Mouse (Mus musculus): Measurements from ENCODE around the gene Etfa. TPM values are rescaled to one million over a fixed set of nuclear protein-coding genes. Genes with fewer than 3 reads are reported as not detected.

Gene Etfa
- polyA plus RNA-seq, 1 experiment from 2014 or later, result 175 TPM

GRCm38 (mm10) chr9:55507922-55508321 is 4.1 kb downstream of the Etfa start:
- WGBS, result 73% methylated on average over 3 of the region's 3 CpGs
- no peak for DNase-seq (ENCODE audit: low spot score)

DNA sequence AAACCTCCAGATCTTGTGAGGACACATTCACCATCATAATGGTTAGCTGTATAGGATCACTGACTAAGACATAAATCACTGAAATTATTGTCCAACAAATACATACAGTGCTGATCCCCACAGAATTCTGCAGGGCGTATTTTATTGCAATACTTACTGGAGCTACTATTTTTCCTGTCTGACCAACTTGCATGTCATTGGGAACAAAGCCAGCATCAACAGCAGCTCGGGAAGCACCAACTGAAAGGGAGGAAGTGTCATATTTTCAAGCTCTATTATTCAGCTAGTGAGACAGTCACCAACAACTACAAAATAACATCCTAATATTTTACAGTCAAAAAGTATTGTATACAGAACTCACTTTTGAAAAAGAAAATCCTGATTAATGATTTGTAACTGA is 29.9 kb downstream of the Etfa start:
- Histone ChIP-seq H3K27ac (ENCODE audit: low read length) (no peak overlapping the region), H3K4me1 (ENCODE audit: insufficient read depth, low read depth, low read length) (no peaks in the 10 kb centered on the region), H3K9ac (replicated peaks; ENCODE audit: low read depth) (no peak overlapping the region), H3K4me3 (ENCODE audit: low read depth, low read length) (no peak overlapping the region), H3K36me3 (ENCODE audit: insufficient read depth, low read length) (peaks cover 4% of the 10 kb centered on the region; the same call in 1 of the 2 replicates), H3K4me2 (replicated peaks; ENCODE audit: low read depth, low read length) (no peak overlapping the region), H3K9me3 (ENCODE audit: low read length) (no peaks in the 10 kb centered on the region), H3K27me3 (replicated peaks; ENCODE audit: insufficient read depth, low read length) (no peaks in the 10 kb centered on the region)
- ATAC-seq, result no peak
- whole genome bisulfite sequencing, result 42% methylated on average over 2 of the region's 2 CpGs
- DNase-seq (ENCODE audit: low spot score), result peak; percentile 18
- TF ChIP-seq EP300 (IDR thresholded peaks at IDR 0.05), result no peak
- no peak for TF ChIP-seq CTCF (IDR thresholded peaks at IDR 0.05)

More at GRCm38 (mm10) chr9:55507922-55508321, 4.1 kb downstream of the Etfa start:
- H3K4me2 ChIP-seq (replicated peaks; ENCODE audit: low read depth, low read length), result no peak overlapping the region
- no peaks in the 10 kb centered on the region for H3K36me3 ChIP-seq (ENCODE audit: insufficient read depth, low read length)
- no peaks in the 10 kb centered on the region for H3K9me3 ChIP-seq (ENCODE audit: low read length)
- no peak for TF ChIP-seq CTCF (IDR thresholded peaks at IDR 0.05)
- TF ChIP-seq EP300 (IDR thresholded peaks at IDR 0.05), result no peak
- no peak for ATAC-seq
- H3K27me3 ChIP-seq (replicated peaks; ENCODE audit: insufficient read depth, low read length), result no peaks in the 10 kb centered on the region
- no peak overlapping the region for H3K27ac ChIP-seq (ENCODE audit: low read length)
- H3K4me1 ChIP-seq (ENCODE audit: insufficient read depth, low read depth, low read length), result peaks cover 3% of the 10 kb centered on the region; the same call in 1 of the 2 replicates
- no peak overlapping the region for H3K9ac ChIP-seq (replicated peaks; ENCODE audit: low read depth)
- H3K4me3 ChIP-seq (ENCODE audit: low read depth, low read length), result no peak overlapping the region

GRCm38 (mm10) chr9:55478699-55479098 is 33.3 kb downstream of the Etfa start:
- H3K4me1 ChIP-seq (ENCODE audit: insufficient read depth, low read depth, low read length), result no peaks in the 10 kb centered on the region
- H3K27ac ChIP-seq (ENCODE audit: low read length), result no peak overlapping the region
- no peaks in the 10 kb centered on the region for H3K27me3 ChIP-seq (replicated peaks; ENCODE audit: insufficient read depth, low read length)
- ATAC-seq, result no peak
- H3K9ac ChIP-seq (replicated peaks; ENCODE audit: low read depth), result no peak overlapping the region
- H3K4me3 ChIP-seq (ENCODE audit: low read depth, low read length), result no peak overlapping the region
- no peaks in the 10 kb centered on the region for H3K9me3 ChIP-seq (ENCODE audit: low read length)
- no peaks in the 10 kb centered on the region; the same call in 1 of the 2 replicates for H3K36me3 ChIP-seq (ENCODE audit: insufficient read depth, low read length)
- no peak for DNase-seq (ENCODE audit: low spot score)
- H3K4me2 ChIP-seq (replicated peaks; ENCODE audit: low read depth, low read length), result no peak overlapping the region
- TF ChIP-seq EP300 (IDR thresholded peaks at IDR 0.05), result no peak
- TF ChIP-seq CTCF (IDR thresholded peaks at IDR 0.05), result no peak

- WGBS, result 46% methylated on average over 1 of the region's 1 CpGs
- Histone ChIP-seq H3K27ac (ENCODE audit: low read length) (no peak overlapping the region), H3K9ac (replicated peaks; ENCODE audit: low read depth) (no peak overlapping the region), H3K9me3 (ENCODE audit: low read length) (no peaks in the 10 kb centered on the region), H3K4me2 (replicated peaks; ENCODE audit: low read depth, low read length) (no peak overlapping the region), H3K4me1 (ENCODE audit: insufficient read depth, low read depth, low read length) (no peaks in the 10 kb centered on the region), H3K4me3 (ENCODE audit: low read depth, low read length) (no peak overlapping the region), H3K27me3 (replicated peaks; ENCODE audit: insufficient read depth, low read length) (no peaks in the 10 kb centered on the region), H3K36me3 (ENCODE audit: insufficient read depth, low read length) (no peaks in the 10 kb centered on the region; the same call in 1 of the 2 replicates)
- no peak for TF ChIP-seq CTCF (IDR thresholded peaks at IDR 0.05)
- no peak for TF ChIP-seq EP300 (IDR thresholded peaks at IDR 0.05)
- DNase-seq (ENCODE audit: low spot score) (no peak), ATAC-seq (no peak)
These were observed 36.0 kb downstream of the Etfa start for GRCm38 (mm10) chr9:55476084-55476483.

DNA sequence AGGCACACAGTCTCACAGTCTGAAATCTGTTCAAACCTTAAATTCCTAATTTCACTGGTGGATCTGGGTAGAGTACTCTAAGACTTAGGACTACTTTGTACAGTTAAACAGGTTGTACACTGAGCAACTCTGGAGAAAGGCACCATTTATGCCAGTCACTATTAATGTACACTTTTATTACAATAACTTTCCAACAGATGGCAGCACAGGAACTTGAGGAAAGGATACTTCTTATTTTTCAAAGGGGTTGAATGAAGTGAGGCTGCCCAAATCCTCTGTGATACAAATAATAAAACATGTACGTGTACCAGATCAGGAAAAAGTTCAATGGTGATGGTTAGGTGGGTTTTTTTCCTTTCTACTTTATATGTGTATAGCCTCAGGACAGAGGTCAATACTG is 43.6 kb downstream of the Etfa start:
- WGBS, result 41% methylated on average over 1 of the region's 1 CpGs
- Histone ChIP-seq H3K9me3 (ENCODE audit: low read length) (no peaks in the 10 kb centered on the region), H3K9ac (replicated peaks; ENCODE audit: low read depth) (no peak overlapping the region), H3K4me1 (ENCODE audit: insufficient read depth, low read depth, low read length) (no peaks in the 10 kb centered on the region), H3K36me3 (ENCODE audit: insufficient read depth, low read length) (no peaks in the 10 kb centered on the region), H3K4me3 (ENCODE audit: low read depth, low read length) (no peak overlapping the region), H3K4me2 (replicated peaks; ENCODE audit: low read depth, low read length) (no peak overlapping the region), H3K27me3 (replicated peaks; ENCODE audit: insufficient read depth, low read length) (no peaks in the 10 kb centered on the region), H3K27ac (ENCODE audit: low read length) (no peak overlapping the region)
- peak; percentile 58 for TF ChIP-seq CTCF (IDR thresholded peaks at IDR 0.05)
- no peak for TF ChIP-seq EP300 (IDR thresholded peaks at IDR 0.05)
- ATAC-seq, result no peak
- DNase-seq (ENCODE audit: low spot score), result peak; percentile 68

DNA sequence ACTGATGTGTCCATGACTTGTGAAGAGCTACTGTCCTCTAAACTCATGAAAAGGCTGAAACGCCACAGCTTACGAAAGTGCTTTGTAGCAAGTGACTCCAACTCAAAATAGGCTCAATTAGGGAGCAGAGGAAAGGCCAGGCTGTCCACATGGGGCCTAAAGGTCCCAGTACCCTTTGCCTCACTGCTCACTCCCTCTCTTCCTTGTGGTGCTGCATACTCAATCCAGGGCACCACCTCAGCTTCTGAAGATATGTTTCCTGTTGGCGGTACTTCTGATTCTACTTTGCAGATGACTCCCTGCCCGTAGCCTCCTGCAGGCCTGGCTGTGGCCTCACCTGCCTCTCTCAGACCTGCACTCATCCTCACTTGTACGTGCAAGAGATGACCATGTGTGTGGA is 58.7 kb downstream of the Etfa start:
- Histone ChIP-seq H3K36me3 (ENCODE audit: insufficient read depth, low read length) (peaks cover 6% of the 10 kb centered on the region; the same call in 1 of the 2 replicates), H3K4me3 (ENCODE audit: low read depth, low read length) (no peak overlapping the region), H3K4me1 (ENCODE audit: insufficient read depth, low read depth, low read length) (no peaks in the 10 kb centered on the region), H3K27me3 (replicated peaks; ENCODE audit: insufficient read depth, low read length) (no peaks in the 10 kb centered on the region), H3K4me2 (replicated peaks; ENCODE audit: low read depth, low read length) (no peak overlapping the region), H3K9ac (replicated peaks; ENCODE audit: low read depth) (no peak overlapping the region), H3K9me3 (ENCODE audit: low read length) (no peaks in the 10 kb centered on the region), H3K27ac (ENCODE audit: low read length) (no peak overlapping the region)
- ATAC-seq, result no peak
- DNase-seq (ENCODE audit: low spot score), result no peak
- no peak for TF ChIP-seq CTCF (IDR thresholded peaks at IDR 0.05)
- TF ChIP-seq EP300 (IDR thresholded peaks at IDR 0.05), result no peak
- WGBS, result 91% methylated on average over 5 of the region's 5 CpGs

GRCm38 (mm10) chr9:55452906-55453305 is 59.1 kb downstream of the Etfa start:
- Histone ChIP-seq H3K9ac (replicated peaks; ENCODE audit: low read depth) (no peak overlapping the region), H3K36me3 (ENCODE audit: insufficient read depth, low read length) (peaks cover 6% of the 10 kb centered on the region; the same call in 1 of the 2 replicates), H3K27ac (ENCODE audit: low read length) (no peak overlapping the region), H3K4me1 (ENCODE audit: insufficient read depth, low read depth, low read length) (no peaks in the 10 kb centered on the region), H3K27me3 (replicated peaks; ENCODE audit: insufficient read depth, low read length) (no peaks in the 10 kb centered on the region), H3K4me2 (replicated peaks; ENCODE audit: low read depth, low read length) (no peak overlapping the region), H3K4me3 (ENCODE audit: low read depth, low read length) (no peak overlapping the region), H3K9me3 (ENCODE audit: low read length) (no peaks in the 10 kb centered on the region)
- ATAC-seq (no peak), DNase-seq (ENCODE audit: low spot score) (no peak)
- 90% methylated on average over 1 of the region's 1 CpGs for WGBS
- no peak for TF ChIP-seq CTCF (IDR thresholded peaks at IDR 0.05)
- TF ChIP-seq EP300 (IDR thresholded peaks at IDR 0.05), result no peak
